Mouse (Mus musculus) lung, adult 18-20 months (tissue): ENCODE results near the gene Pkp4.
A peak's percentile ranks its signal among the peaks of the same experiment; 100 is the strongest.
"Not testable (repeated sequence)": the region's sequence is repeated elsewhere in the genome, so short reads cannot be mapped to it uniquely, and the experiment has no call there.

Experiments
- DNase-seq, 2 experiments: peaks; one replicate each; pipeline ENCODE4 v3.0.0; 2022; ENCODE audit warnings: mixed read lengths in 2 of 2

Pkp4 gene

GRCm38 (mm10) chr2:59339776-59340539 is 179.3 kb downstream of the Pkp4 start:
- DNase-seq, result no peak

DNA sequence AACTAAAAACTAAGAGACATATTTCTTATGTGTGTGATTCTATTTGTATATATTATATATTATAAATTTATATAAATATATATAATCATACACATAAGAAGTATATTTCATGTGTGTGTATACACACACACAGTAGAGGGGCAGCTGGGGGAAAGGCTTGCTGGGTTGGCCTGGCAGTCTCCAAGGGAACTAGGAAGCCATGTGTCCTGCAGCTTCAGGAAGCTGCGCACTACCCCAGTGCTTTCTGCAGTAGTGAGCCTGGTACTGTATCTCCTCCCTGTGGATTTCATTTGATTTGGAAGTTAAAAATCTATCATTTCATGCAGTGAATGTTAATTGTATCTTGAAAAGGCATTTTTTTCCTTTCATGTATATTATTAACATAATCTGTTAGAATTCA is 180.2 kb downstream of the Pkp4 start:
- DNase-seq, result no peak

DNA sequence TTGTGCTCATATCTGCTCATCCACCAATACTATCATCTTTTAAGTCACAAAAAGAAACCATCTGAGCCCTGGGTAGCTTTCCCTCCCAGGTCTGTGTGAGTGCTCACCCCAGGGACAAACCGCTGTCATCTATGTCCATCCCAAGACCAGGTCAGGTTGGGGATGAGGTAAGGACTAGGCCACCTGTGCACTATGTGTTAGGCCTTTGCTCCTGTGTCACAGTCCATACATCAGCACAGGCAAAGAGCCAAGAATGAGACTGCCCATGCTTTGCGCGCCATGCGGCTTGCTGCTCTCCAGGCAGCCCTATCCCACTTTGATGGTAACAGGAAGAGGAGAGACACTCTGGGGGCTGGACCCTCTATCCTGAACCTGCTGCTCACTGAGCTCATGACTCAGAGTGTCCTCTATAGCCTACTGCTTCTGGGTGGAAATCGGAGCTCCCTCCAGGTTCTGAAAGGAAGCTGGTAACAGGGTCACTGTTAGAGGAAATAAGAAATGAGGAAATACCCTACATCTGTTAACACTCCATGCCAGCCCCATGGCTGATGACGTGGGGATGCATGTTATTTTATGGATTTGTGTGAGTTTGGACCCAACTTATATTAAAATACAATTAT is 182.1 kb downstream of the Pkp4 start:
- DNase-seq, result no peak

- no peak for DNase-seq
Observed at GRCm38 (mm10) chr2:59343834-59344233, 183.2 kb downstream of the Pkp4 start.

GRCm38 (mm10) chr2:59344699-59345098 is 184.0 kb downstream of the Pkp4 start:
- no peak for DNase-seq

DNA sequence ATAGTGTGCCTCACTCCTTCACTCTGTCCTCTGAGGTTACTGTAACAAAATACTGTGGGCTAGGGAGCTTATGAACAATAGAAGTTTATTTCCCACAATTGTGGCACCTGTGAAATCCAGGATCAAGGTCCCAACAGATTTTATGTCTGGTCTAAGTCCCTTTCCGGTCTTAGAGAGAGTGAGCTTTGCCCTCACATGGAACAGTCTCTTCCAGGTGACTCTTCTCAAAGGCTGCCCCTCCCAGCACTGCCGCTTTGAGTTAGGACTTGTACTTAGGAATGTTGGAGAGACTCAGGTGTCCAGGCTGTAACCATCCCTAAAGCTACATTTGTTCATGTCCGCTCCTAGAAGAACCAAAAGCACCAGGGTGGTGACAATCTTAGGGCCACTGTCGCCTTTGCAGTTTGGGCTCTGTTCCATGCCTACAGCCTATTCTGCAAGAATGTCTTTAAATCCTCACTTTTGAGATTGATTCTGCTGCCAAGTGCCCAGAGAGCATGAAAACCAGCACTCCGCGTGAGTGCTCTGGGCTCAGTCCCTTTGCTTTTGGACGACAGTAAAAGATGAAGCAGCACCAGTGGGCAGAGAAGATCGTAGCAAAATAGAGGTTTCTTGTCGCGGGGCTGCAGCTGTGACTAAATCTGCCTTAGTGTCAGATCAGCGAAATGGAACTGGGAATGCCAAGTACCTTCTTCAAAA is 184.6 kb downstream of the Pkp4 start:
- no peak for DNase-seq

DNA sequence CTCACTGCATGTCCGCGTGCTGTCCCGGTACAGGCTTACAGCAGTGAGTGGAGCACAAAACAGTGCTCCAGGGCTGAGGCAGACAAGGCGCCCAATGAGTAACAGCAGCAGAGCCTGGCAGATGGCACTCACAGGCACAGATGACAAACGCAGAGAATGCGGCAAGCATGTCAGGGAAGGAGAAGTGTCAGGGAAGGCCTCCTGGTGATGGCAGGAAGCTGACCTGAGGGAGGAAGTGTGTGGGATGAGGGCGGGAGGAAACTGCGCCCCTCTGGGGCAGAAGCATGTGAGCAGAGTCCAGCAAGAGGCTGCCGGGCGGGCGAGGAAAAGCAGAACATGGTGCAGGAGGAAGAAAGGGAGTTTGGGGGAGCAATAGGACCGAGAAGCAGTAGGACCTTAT is 185.8 kb downstream of the Pkp4 start:
- DNase-seq, result peak in 1 of 2 experiments; percentile 29

DNA sequence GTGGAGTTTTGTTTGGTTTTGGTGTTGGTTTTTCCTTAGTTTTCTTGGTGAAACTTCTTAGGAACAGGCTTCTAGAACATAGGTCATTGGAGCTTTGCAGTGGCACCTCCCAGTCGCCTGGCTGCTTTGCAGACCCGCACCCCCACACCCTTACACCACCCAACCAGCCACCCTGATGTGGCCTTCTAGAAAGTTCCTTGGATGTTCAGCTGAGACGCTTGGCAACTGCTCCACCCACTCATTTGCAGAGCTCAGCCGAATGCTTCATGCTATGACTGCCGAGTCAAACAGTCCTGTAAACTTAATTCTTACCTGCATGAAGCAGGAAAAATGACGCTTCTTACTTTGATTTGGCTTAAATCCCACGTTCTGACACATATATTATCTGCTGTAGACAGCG is 187.9 kb downstream of the Pkp4 start:
- DNase-seq, result no peak

DNA sequence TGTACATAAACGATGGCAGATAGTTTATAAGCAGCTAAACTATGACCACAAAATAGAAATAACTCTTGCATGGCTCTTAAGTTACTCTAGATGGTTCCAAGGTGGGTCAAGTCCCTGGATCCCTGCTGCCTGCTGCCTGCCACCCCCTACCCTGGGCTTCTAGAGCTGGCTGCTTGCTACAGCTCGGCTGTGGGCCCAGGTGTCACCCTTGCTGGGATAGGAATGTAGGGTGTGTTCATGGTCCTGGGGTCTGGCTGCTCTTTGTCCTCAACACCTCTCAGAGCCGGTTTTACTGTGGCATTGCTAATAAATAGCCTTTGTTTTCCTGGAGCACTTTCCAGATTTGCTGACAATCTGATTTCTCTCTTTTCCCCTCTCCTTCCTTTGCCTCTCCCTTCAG is 189.4 kb downstream of the Pkp4 start:
- no peak for DNase-seq

DNA sequence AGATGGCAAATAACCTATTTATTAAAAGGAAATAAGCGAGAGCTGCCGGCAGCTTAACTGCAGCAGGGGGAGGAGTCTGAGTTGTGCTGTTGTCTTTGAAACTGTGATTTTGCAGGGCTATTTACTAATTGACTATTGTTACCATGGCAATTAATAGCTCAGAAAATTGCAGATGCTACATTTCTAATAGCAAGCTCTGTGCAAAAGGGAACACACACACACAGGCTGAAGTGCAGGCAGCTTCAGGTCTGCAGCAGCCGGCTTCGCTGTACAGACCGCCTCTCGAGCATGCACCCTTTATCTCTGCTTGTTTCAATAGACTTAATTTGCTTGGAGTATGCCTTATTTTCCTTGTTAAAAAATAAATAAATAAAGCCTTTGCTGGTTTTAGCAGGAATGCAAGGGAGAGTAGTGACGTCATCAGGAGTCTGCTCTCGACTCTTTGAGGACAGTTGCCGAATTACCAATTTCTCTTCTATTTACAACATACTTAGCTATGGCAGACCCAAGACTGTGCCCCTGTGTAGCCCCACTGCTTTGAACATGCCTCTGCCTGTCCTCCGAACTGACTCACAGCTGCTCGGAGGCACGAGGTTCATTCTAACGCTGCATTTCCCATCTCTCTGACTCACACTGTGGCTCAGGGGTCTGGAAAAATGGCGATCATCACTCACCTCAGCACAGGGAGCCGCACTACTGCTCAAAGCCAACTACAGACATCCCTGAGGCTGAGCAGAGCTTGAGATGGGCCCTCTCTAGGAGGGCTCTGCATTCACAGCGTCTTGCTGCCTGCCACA is 190.9 kb downstream of the Pkp4 start:
- DNase-seq, result no peak

- DNase-seq, result peak; percentile 45 to 53
Observed at GRCm38 (mm10) chr2:59353821-59354220, 193.2 kb downstream of the Pkp4 start.

- no peak for DNase-seq
Observed at GRCm38 (mm10) chr2:59355531-59356289, 195.1 kb downstream of the Pkp4 start.

GRCm38 (mm10) chr2:59359760-59360342 is 199.2 kb downstream of the Pkp4 start:
- DNase-seq, result no peak

DNA sequence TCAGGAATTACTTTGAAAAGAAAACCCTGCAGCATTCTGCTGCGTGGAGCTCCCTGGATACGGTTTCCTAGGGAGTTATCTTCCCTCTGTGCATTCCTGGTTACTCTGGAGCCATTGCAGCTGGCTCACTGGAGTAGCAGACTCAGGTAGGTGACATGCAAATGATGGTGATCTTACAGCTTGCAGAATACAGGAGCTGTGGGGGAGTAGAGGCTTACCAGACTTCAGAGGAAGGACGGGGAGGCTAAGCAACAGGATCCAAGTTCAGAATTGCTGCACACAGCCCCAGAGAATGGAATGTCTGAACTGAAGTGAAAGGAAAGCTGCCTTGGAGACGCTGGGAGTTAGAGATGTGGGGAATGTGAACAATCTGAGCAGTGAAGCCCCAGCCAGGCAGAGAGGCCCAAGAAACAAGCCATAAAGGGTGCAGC is 200.7 kb downstream of the Pkp4 start:
- no peak for DNase-seq

DNA sequence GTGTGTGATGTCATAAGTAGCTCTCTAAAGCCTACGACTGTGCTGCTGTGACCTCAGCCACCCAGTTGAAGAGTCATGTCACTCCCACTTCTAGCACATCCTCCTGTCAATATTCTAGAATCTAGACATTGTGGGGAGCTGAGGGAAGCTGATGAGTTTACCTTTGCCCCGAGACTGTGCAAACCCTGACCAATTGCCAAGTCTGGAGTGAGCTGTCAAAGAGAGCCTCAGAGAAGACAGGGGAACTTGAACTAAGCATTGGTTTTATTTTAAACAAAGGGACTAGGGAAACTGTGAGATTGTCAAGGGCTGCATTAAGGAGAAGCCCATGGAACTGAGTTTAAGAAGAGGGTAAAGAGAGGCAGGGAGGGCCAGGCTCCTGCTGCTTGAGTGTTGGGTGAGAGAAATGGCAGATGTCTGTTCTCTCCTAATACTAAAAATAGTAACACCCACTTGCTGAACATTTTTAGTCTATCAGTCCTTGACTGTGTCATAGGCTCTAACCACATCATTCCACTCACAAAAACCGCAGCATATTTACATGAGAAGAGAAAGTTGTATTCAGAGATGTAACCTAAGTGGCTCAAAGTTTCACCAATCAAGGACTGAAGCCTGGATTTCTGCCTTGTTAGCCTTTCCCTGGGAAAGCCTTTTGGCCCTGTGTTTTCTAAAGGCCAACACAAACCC is 203.6 kb downstream of the Pkp4 start:
- DNase-seq, result no peak

DNA sequence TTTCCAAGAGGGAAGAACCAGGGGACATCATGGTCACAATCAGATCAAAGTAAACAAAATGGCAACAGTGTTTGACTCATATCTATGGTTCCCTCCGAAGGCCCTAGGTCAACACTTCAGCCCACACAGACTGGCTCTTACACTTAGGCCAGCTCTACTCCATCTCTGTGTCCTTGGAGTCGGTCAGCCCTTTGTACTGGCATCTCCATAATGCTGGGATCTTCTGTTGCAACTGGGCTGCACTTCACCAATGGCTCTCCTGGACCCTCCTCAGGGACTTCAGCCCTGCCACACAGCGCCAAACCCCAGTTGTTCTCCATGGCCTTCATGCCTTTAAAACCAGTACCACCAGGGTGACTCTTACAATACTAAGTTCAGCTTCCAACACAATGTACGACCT is 206.5 kb downstream of the Pkp4 start:
- no peak for DNase-seq

GRCm38 (mm10) chr2:59373113-59373512 is 212.5 kb downstream of the Pkp4 start:
- DNase-seq, result no peak

DNA sequence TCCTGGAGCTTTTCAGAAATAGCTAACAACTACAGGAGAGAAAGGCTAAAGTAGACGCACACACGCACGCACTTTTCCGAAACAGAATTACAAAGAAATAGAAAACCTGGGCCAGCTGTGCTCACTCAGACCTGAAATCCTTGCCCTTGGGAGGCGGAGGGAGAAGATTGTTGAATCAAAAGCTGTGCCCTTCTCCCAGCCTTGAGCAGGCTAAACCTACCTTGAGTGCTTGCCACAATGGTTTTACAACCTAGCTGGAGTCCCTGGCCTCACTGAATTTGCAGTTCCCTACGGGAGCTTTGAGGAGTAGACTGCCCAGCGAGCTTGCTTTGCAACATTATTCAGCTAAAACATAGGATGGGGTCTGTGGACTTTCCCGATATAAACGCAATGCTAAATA is 217.4 kb downstream of the Pkp4 start:
- DNase-seq, result no peak

DNA sequence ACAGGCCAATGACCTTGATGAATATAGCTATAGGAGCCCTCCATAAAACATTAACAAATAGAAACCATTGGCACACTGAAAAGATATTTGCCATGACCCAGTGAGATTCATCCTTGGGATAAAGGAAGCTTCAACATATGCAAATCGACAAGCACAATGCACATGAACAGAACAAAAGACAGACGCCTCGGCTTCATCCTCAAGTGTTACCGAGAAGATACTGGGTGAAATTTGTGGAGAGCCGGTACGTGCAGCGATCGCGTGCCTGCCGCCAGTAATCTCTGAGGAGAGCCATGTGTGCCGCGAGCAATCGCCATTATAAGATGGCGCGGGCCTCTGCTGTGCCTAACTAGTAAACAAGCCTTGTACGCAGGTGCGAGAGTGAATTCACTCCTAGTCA is 218.2 kb downstream of the Pkp4 start:
- not testable (repeated sequence) for DNase-seq

DNA sequence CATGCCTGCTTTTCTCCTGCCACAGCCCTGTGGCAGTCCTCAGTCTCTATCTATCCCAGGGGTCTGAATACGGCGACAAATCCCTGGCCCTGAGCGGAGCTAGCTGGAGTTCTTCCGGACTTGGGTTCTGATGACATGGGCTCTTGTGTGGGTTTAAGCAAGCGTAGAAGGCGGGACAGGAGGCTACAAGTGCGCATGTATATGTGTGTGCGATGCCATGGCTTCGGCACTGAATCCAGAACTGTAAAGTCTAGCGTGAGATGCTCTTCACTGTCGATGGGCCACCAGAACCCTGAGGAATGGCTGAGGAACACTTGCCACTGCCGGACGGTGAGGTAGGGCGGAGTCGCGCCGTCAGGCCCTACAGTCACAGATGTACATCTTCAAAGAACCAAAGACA is 222.6 kb downstream of the Pkp4 start:
- no peak for DNase-seq
